28 mouse cellular contexts compared by ENCODE assay signal in genomic region chr4:32545548-32545947, GRCm38 (mm10). TPM values are rescaled to one million over a fixed set of nuclear protein-coding genes. Genes with fewer than 3 reads are reported as not detected.
DNase-seq lines count a peak whose midpoint lies in the region; ATAC-seq and TF ChIP-seq lines count a peak whose summit lies in the region.
"Had no signal": no experiment of that assay in that cellular context is flagged by ENCODE, and none has a peak within 500 bp of the region (broad histone marks: within the 10 kb centered on the region; RNA-seq: fewer than 3 reads in every experiment).

No protein-coding gene starts in this region.

- H3K27ac ChIP-seq in gastrocnemius, adult 2 months, result peak overlapping the region; percentile 46; the same call in 1 of the 2 replicates
- H3K27ac ChIP-seq: embryonic facial prominence, embryonic 10.5 days; embryonic facial prominence, embryonic 13.5 days; forebrain, embryonic 12.5 days; forebrain, embryonic 15.5 days; heart, embryonic 15.5 days; hindbrain, embryonic 12.5 days; hindbrain, embryonic 15.5 days had no signal

- no peak for TF ChIP-seq CTCF in gastrocnemius, adult 2 months (IDR thresholded peaks at IDR 0.05)

- ATAC-seq in common myeloid progenitor, adult 5-6 weeks (replicated peaks; ENCODE audit: low read depth, poor library complexity, severe bottlenecking), result peak; percentile 65
- ATAC-seq in megakaryocyte, adult 5-6 weeks (ENCODE audit: poor library complexity, severe bottlenecking), result peak; percentile 97
- ATAC-seq: forebrain, embryonic 15.5 days; intestine, postnatal 0 days had no signal

- DNase-seq in gastrocnemius, adult 2 months, result no peak
- DNase-seq in gastrocnemius, postnatal 36 days, result no peak
- peak; percentile 44 for DNase-seq in A20 (ENCODE audit: low read depth, low spot score)
- no peak for DNase-seq in layer of hippocampus, adult 9-10 months (ENCODE audit: low spot score)
- DNase-seq in adrenal gland, postnatal 14 days, result no peak
- no peak for DNase-seq in layer of hippocampus, postnatal 36 days
- DNase-seq: adrenal gland, postnatal 10 days; B cell, adult 2 months; cerebellum, adult 11 months; cerebellum, adult 2 months; cerebellum, adult 9-11 months; cerebellum, postnatal 25 days; embryo, embryonic 11 days; gastrocnemius, postnatal 10 days; heart, postnatal 10 days; heart, postnatal 4 days had no signal

- intact Hi-C loops in gastrocnemius, adult 2 months (cut with DNase I), result no loop called here
- intact Hi-C loops in gastrocnemius, postnatal 36 days (cut with DNase I), result no loop called here

- H3K4me3 ChIP-seq in gastrocnemius, adult 2 months, result no peak overlapping the region
- H3K4me3 ChIP-seq: embryonic facial prominence, embryonic 10.5 days; embryonic facial prominence, embryonic 13.5 days; erythroblast, embryonic 14.5 days; forebrain, embryonic 12.5 days; forebrain, embryonic 15.5 days; heart, embryonic 12.5 days; heart, embryonic 15.5 days; hindbrain, embryonic 12.5 days; hindbrain, embryonic 15.5 days had no signal

RNA-seq across cellular contexts. Expression of gene Gja10, which starts 57.0 kb away (rescaled TPM):
- not detected for total RNA-seq in gastrocnemius, adult 2 months (2021)
- not detected for total RNA-seq in gastrocnemius, postnatal 36 days (2021)
- not detected in 2 replicates for total RNA-seq in common myeloid progenitor, adult 5-6 weeks (2017)
- not detected in 2 replicates for total RNA-seq in megakaryocyte, adult 5-6 weeks (2015)
- not detected in 2 replicates for total RNA-seq in megakaryocyte, adult 5-6 weeks (2017)
- not detected in 2 replicates for total RNA-seq in adrenal gland, postnatal 14 days (2021)
- total RNA-seq in layer of hippocampus, postnatal 36 days (2021), result not detected
- total RNA-seq: gastrocnemius, postnatal 10 days; heart, postnatal 10 days; heart, postnatal 4 days had no signal
